Mouse (Mus musculus) MEL (cell line): ENCODE data around the gene Ncf1. TPM values are rescaled to one million over a fixed set of nuclear protein-coding genes. Genes with fewer than 3 reads are reported as not detected.
A peak's percentile ranks its signal among the peaks of the same experiment; 100 is the strongest.

ENCODE experiments used
- DNase-seq: peaks from one replicate; pipeline ENCODE4 v3.0.0; 2011; ENCODE audit warnings: low read depth, low spot score
- H3K27ac ChIP-seq: 2 replicates; pipeline ENCODE4 v1.5.1; 2012; ENCODE audit warnings: low read depth, mild to moderate bottlenecking, control low read depth, low read length, moderate library complexity; ENCODE audit not compliant: control insufficient read depth
- H3K27me3 ChIP-seq, 2 experiments: fragments of 150-350 bp in 1 of 2; sonication (generic) in 1 of 2; 2 replicates each; pipeline ENCODE4 v1.6.1; 2012; ENCODE audit warnings: low read length in 2 of 2, mild to moderate bottlenecking in 2 of 2, improper control_type of control experiment in 1 of 2, moderate library complexity in 1 of 2; ENCODE audit not compliant: insufficient read depth in 2 of 2, control insufficient read depth in 1 of 2
- H3K36me3 ChIP-seq, 2 experiments: 2 replicates each; pipeline ENCODE4 v1.6.1; 2012 to 2014; ENCODE audit warnings: low read length in 2 of 2, improper control_type of control experiment in 1 of 2, inconsistent platforms in 1 of 2, mild to moderate bottlenecking in 1 of 2; ENCODE audit not compliant: insufficient read depth in 2 of 2, control insufficient read depth in 1 of 2
- H3K4me1 ChIP-seq, 2 experiments: fragments of 150-350 bp in 1 of 2; sonication (generic) in 1 of 2; 2 replicates each; pipeline ENCODE4 v1.6.1; 2012; ENCODE audit warnings: low read length in 2 of 2, improper control_type of control experiment in 1 of 2, mild to moderate bottlenecking in 1 of 2; ENCODE audit not compliant: insufficient read depth in 2 of 2, control insufficient read depth in 1 of 2
- H3K4me3 ChIP-seq, 2 experiments: fragments of 150-350 bp in 1 of 2; sonication (generic) in 1 of 2; 2 replicates each; pipeline ENCODE4 v1.5.1; 2012; ENCODE audit warnings: low read depth in 2 of 2, low read length in 2 of 2, mild to moderate bottlenecking in 2 of 2, moderate library complexity in 2 of 2, control low read depth in 1 of 2, improper control_type of control experiment in 1 of 2; ENCODE audit not compliant: control insufficient read depth in 1 of 2, insufficient read depth in 1 of 2
- H3K79me2 ChIP-seq: 2 replicates; pipeline ENCODE4 v1.6.1; 2012; ENCODE audit warnings: mild to moderate bottlenecking, low read length, moderate library complexity; ENCODE audit not compliant: control insufficient read depth, poor library complexity, insufficient read depth
- H3K9ac ChIP-seq: 2 replicates; pipeline ENCODE4 v1.6.1; 2012; ENCODE audit warnings: low read depth, mild to moderate bottlenecking, control low read depth, low read length, moderate library complexity; ENCODE audit not compliant: control insufficient read depth, poor library complexity, severe bottlenecking
- H3K9me3 ChIP-seq: fragments of 150-350 bp; sonication (generic); replicated peaks from 2 replicates; pipeline ENCODE4 v1.6.1; 2012; ENCODE audit warnings: mild to moderate bottlenecking, low read length, improper control_type of control experiment, moderate library complexity; ENCODE audit not compliant: insufficient read depth
- CHD2 ChIP-seq: IDR thresholded peaks from 2 replicates; pipeline ENCODE4 v1.6.1; 2011; ENCODE audit warnings: low read length, improper control_type of control experiment
- CTCF ChIP-seq, 3 experiments: IDR thresholded peaks in 2 of 3; conservative IDR thresholded peaks in 1 of 3; 2 replicates each; pipeline ENCODE4 v1.5.1; 2011 to 2012; ENCODE audit warnings: low read length in 3 of 3, low read depth in 2 of 3, mild to moderate bottlenecking in 2 of 3, improper control_type of control experiment in 1 of 3, inconsistent platforms in 1 of 3, mixed read lengths in 1 of 3, moderate library complexity in 1 of 3; ENCODE audit not compliant: control insufficient read depth in 1 of 3, insufficient read depth in 1 of 3, poor library complexity in 1 of 3, severe bottlenecking in 1 of 3
- ELF1 ChIP-seq: IDR thresholded peaks from 2 replicates; pipeline ENCODE4 v1.6.1; 2014; ENCODE audit warnings: low read depth, mild to moderate bottlenecking, inconsistent platforms, low read length, improper control_type of control experiment, moderate library complexity
- EP300 ChIP-seq, 2 experiments: IDR thresholded peaks; 2 replicates each; pipeline ENCODE4 v1.6.1; 2011; ENCODE audit warnings: improper control_type of control experiment in 2 of 2, low read length in 2 of 2, low read depth in 1 of 2, mild to moderate bottlenecking in 1 of 2
- ETS1 ChIP-seq: IDR thresholded peaks from 2 replicates; pipeline ENCODE4 v1.6.1; 2012; ENCODE audit warnings: low read depth, mild to moderate bottlenecking, inconsistent platforms, low read length, improper control_type of control experiment, moderate library complexity
- GATA1 ChIP-seq: IDR thresholded peaks from 2 replicates; pipeline ENCODE4 v1.6.1; 2011; ENCODE audit warnings: low read depth, low read length, improper control_type of control experiment
- HCFC1 ChIP-seq: IDR thresholded peaks from 2 replicates; pipeline ENCODE4 v1.6.1; 2012; ENCODE audit warnings: low read depth, mild to moderate bottlenecking, inconsistent platforms, low read length, improper control_type of control experiment, moderate library complexity
- JUND ChIP-seq: IDR thresholded peaks from 2 replicates; pipeline ENCODE4 v1.6.1; 2011; ENCODE audit warnings: low read depth, mild to moderate bottlenecking, improper control_type of control experiment, low read length
- KAT2A ChIP-seq: conservative IDR thresholded peaks from 2 replicates; pipeline ENCODE4 v1.6.1; 2012; ENCODE audit warnings: low read depth, low read length, improper control_type of control experiment, inconsistent platforms
- MAFK ChIP-seq: IDR thresholded peaks from 2 replicates; pipeline ENCODE4 v1.6.1; 2011; ENCODE audit warnings: low read depth, mild to moderate bottlenecking, low read length, improper control_type of control experiment, borderline replicate concordance
- MXI1 ChIP-seq: IDR thresholded peaks from 2 replicates; pipeline ENCODE4 v1.6.1; 2011; ENCODE audit warnings: mild to moderate bottlenecking, low read depth, low read length, improper control_type of control experiment
- MYB ChIP-seq: IDR thresholded peaks from 2 replicates; pipeline ENCODE4 v1.6.1; 2011; ENCODE audit warnings: mild to moderate bottlenecking, low read depth, low read length, improper control_type of control experiment
- MYC ChIP-seq: IDR thresholded peaks from 2 replicates; pipeline ENCODE4 v1.6.1; 2011; ENCODE audit warnings: low read depth, mild to moderate bottlenecking, low read length, improper control_type of control experiment, moderate library complexity
- NRF1 ChIP-seq: IDR thresholded peaks from 2 replicates; pipeline ENCODE4 v1.6.1; 2014; ENCODE audit warnings: low read depth, mild to moderate bottlenecking, inconsistent platforms, low read length, improper control_type of control experiment, moderate library complexity; ENCODE audit not compliant: poor library complexity, insufficient read depth, severe bottlenecking
- POLR2A ChIP-seq, 2 experiments: IDR thresholded peaks; 2 replicates each; pipeline ENCODE4 v1.6.1; 2011 to 2012; ENCODE audit warnings: low read length in 2 of 2, mild to moderate bottlenecking in 2 of 2, control low read depth in 1 of 2, improper control_type of control experiment in 1 of 2, low read depth in 1 of 2, moderate library complexity in 1 of 2; ENCODE audit not compliant: control insufficient read depth in 1 of 2, insufficient read depth in 1 of 2, poor library complexity in 1 of 2
- POLR2AphosphoS2 ChIP-seq: IDR thresholded peaks from 2 replicates; pipeline ENCODE4 v1.6.1; 2011; ENCODE audit warnings: low read length, improper control_type of control experiment
- POLR2AphosphoS5 ChIP-seq: IDR thresholded peaks from 2 replicates; pipeline ENCODE4 v1.6.1; 2012; ENCODE audit warnings: low read depth, borderline replicate concordance, mild to moderate bottlenecking, inconsistent platforms, low read length, moderate library complexity, mixed read lengths
- RAD21 ChIP-seq: IDR thresholded peaks from 2 replicates; pipeline ENCODE4 v1.6.1; 2011; ENCODE audit warnings: mild to moderate bottlenecking, low read depth, low read length, improper control_type of control experiment
- SMC3 ChIP-seq: IDR thresholded peaks from 2 replicates; pipeline ENCODE4 v1.6.1; 2011; ENCODE audit warnings: low read depth, low read length, improper control_type of control experiment
- TAL1 ChIP-seq: IDR thresholded peaks from 2 replicates; pipeline ENCODE4 v1.6.1; 2012; ENCODE audit warnings: mild to moderate bottlenecking, inconsistent platforms, low read length, moderate library complexity, mixed read lengths
- TBP ChIP-seq: IDR thresholded peaks from 2 replicates; pipeline ENCODE4 v1.8.0; 2011; ENCODE audit warnings: low read depth, low read length, improper control_type of control experiment
- TCF12 ChIP-seq: IDR thresholded peaks from 2 replicates; pipeline ENCODE4 v1.6.1; 2014; ENCODE audit warnings: low read depth, mild to moderate bottlenecking, inconsistent platforms, low read length, improper control_type of control experiment, moderate library complexity
- UBTF ChIP-seq: IDR thresholded peaks from 2 replicates; pipeline ENCODE4 v1.6.1; 2012; ENCODE audit warnings: low read depth, mild to moderate bottlenecking, inconsistent platforms, low read length, improper control_type of control experiment, moderate library complexity, borderline replicate concordance; ENCODE audit not compliant: insufficient read depth
- USF1 ChIP-seq: IDR thresholded peaks from 2 replicates; pipeline ENCODE4 v1.6.1; 2014; ENCODE audit warnings: low read depth, mild to moderate bottlenecking, inconsistent platforms, low read length, improper control_type of control experiment, moderate library complexity
- USF2 ChIP-seq, 2 experiments: IDR thresholded peaks; 2 replicates each; pipeline ENCODE4 v1.6.1; 2011 to 2012; ENCODE audit warnings: improper control_type of control experiment in 2 of 2, low read length in 2 of 2, borderline replicate concordance in 1 of 2, inconsistent platforms in 1 of 2, low read depth in 1 of 2, mild to moderate bottlenecking in 1 of 2; ENCODE audit not compliant: insufficient read depth in 1 of 2
- ZC3H11A ChIP-seq: IDR thresholded peaks from 2 replicates; pipeline ENCODE4 v1.6.1; 2012; ENCODE audit warnings: low read depth, mild to moderate bottlenecking, inconsistent platforms, low read length, improper control_type of control experiment
- ZKSCAN1 ChIP-seq: IDR thresholded peaks from 2 replicates; pipeline ENCODE4 v1.6.1; 2012; ENCODE audit warnings: low read depth, mild to moderate bottlenecking, inconsistent platforms, low read length, improper control_type of control experiment, moderate library complexity
- polyA plus RNA-seq, 2 experiments: library from polyadenylated mRNA; stranded (reverse) in 1 of 2; unstranded in 1 of 2; fragments of >175 nt in 1 of 2; fragments of >200 nt in 1 of 2; gene quantifications; 2 replicates each; pipeline versions ENCODE4 v1.2.1 to v1.2.4; 2012; ENCODE audit warnings: low replicate concordance in 2 of 2, low read depth in 1 of 2; ENCODE audit not compliant: insufficient read length in 2 of 2, insufficient read depth in 1 of 2, missing spikeins in 1 of 2
- total RNA-seq: library from RNA; depleted of rRNA; stranded (reverse); fragments of 300-350 nt; gene quantifications from 2 replicates; pipeline ENCODE4 v1.2.3, GENCODE M21; 2012

Gene Ncf1
- total and polyA plus RNA-seq, 3 experiments = 0.58 to 3.3 TPM; not detected in 1

- TF ChIP-seq MXI1 = peak; percentile 68
- TF ChIP-seq, all 39 proteins: peak for 13
Measured at GRCm38 (mm10) chr5:134179871-134180270, 49.6 kb downstream of the Ncf1 start (continued).

GRCm38 (mm10) chr5:134178536-134178935 is 50.9 kb downstream of the Ncf1 start:
- TF ChIP-seq ETS1 = no peak
- no peak for TF ChIP-seq SMC3
- no peak for TF ChIP-seq JUND
- TF ChIP-seq TAL1 = no peak
- H3K79me2 ChIP-seq = peaks cover 30% of the 10 kb centered on the region
- DNase-seq = peak; percentile 23
- no peak overlapping the region for H3K27ac ChIP-seq
- no peaks in the 10 kb centered on the region for H3K27me3 ChIP-seq
- H3K36me3 ChIP-seq = peaks cover 0 to 24% of the 10 kb centered on the region in 2 experiments; a peak in 2 of 4 replicates
- peaks cover 2 to 19% of the 10 kb centered on the region in 2 experiments; a peak in 3 of 4 replicates for H3K4me1 ChIP-seq
- no peaks in the 10 kb centered on the region for H3K9me3 ChIP-seq
- H3K9ac ChIP-seq = no peak overlapping the region
- H3K4me3 ChIP-seq = no peak overlapping the region

GRCm38 (mm10) chr5:134176169-134176881 is 53.1 kb downstream of the Ncf1 start, which contains the start of gene Rcc1l:
Gene Rcc1l, minus strand, starts transcription at chr5:134176774.
- H3K4me3 ChIP-seq = peak within 1 kb of the TSS; percentile 93 to 97
- H3K27me3 ChIP-seq = no peaks in the 10 kb centered on the region
- H3K4me1 ChIP-seq = peaks cover 0 to 6% of the 10 kb centered on the region in 2 experiments; a peak in 2 of 4 replicates
- peaks cover 27% of the 10 kb centered on the region for H3K79me2 ChIP-seq
- DNase-seq = peak; percentile 96
- H3K9me3 ChIP-seq = no peaks in the 10 kb centered on the region
- H3K9ac ChIP-seq = peak within 1 kb of the TSS; percentile 94
- H3K27ac ChIP-seq = peak within 1 kb of the TSS; percentile 80
- H3K36me3 ChIP-seq = peaks cover 0 to 14% of the 10 kb centered on the region in 2 experiments; a peak in 3 of 4 replicates
- TF ChIP-seq ZC3H11A (no peak), CTCF (IDR thresholded peaks at IDR 0.05 in 2 of 3, conservative IDR thresholded peaks at IDR 0.05 in 1 of 3; ENCODE audit: control insufficient read depth in 1 of 3, insufficient read depth in 1 of 3, low read depth in 2 of 3, low read length in 3 of 3, poor library complexity in 1 of 3, severe bottlenecking in 1 of 3) (no peak), POLR2AphosphoS5 (no peak), MYC (peak; percentile 93), TCF12 (peak; percentile 54; the same call in 1 of the 2 replicates), ELF1 (peak; percentile 71), NRF1 (peak; percentile 72), USF1 (no peak), MXI1 (peak; percentile 100), HCFC1 (peak; percentile 98), KAT2A (peak; percentile 99), TBP (peak; percentile 82; the same call in 1 of the 2 replicates), MYB (no peak), POLR2AphosphoS2 (no peak), ETS1 (no peak), JUND (no peak), EP300 (IDR thresholded peaks at IDR 0.05; ENCODE audit: low read depth in 1 of 2, low read length in 2 of 2) (0 out of 4 replicates have a peak, but pooled peaks of 1 of the 2 experiments have one; percentile 26), RAD21 (no peak), POLR2A (IDR thresholded peaks at IDR 0.05; ENCODE audit: control insufficient read depth in 1 of 2, insufficient read depth in 1 of 2, low read depth in 1 of 2, low read length in 2 of 2, poor library complexity in 1 of 2) (peak; percentile 62 to 77), USF2 (IDR thresholded peaks at IDR 0.05; ENCODE audit: borderline replicate concordance in 1 of 2, insufficient read depth in 1 of 2, low read depth in 1 of 2, low read length in 2 of 2) (no peak), UBTF (peak; percentile 83; the same call in 1 of the 2 replicates), GATA1 (peak; percentile 73), ZKSCAN1 (no peak), CHD2 (peak; percentile 95), MAFK (no peak)
